Mouse (Mus musculus) spleen, adult 2 months (tissue): ENCODE results near the gene Coa3.

Experiments
- CTCF ChIP-seq: fragments of 200-500 bp; IDR thresholded peaks from 2 replicates; pipeline ENCODE4 v1.5.1; 2011; ENCODE audit warnings: mild to moderate bottlenecking, inconsistent platforms; ENCODE audit not compliant: insufficient read depth, insufficient read length, insufficient replicate concordance; ENCODE audit errors: extremely low read depth
- POLR2A ChIP-seq: fragments of 200-500 bp; IDR thresholded peaks from 2 replicates; pipeline ENCODE4 v1.6.1; 2011; ENCODE audit warnings: low read depth, low read length, inconsistent platforms

- TF ChIP-seq CTCF: no peak
- no peak for TF ChIP-seq POLR2A
These were observed 44.8 kb downstream of the Coa3 start for GRCm38 (mm10) chr11:101234124-101234523.
